Mouse (Mus musculus) embryonic facial prominence, embryonic 14.5 days (tissue): Measurements from ENCODE around the gene Arr3. TPM values are rescaled to one million over a fixed set of nuclear protein-coding genes. Genes with fewer than 3 reads are reported as not detected.
A peak's percentile ranks its signal among the peaks of the same experiment; 100 is the strongest.

ENCODE experiments used
- ATAC-seq: fragments of 200-750 bp; cut with Nextera tagmentation; 2 replicates; pipeline ENCODE4 v1.8.0; 2017; ENCODE audit warnings: low read depth, moderate number of reproducible peaks, moderate TSS enrichment
- DNase-seq: peaks from one replicate; pipeline ENCODE4 v3.0.0-alpha.2; 2015; ENCODE audit warnings: low spot score
- H3K27ac ChIP-seq: fragments of 300-500 bp; sonication (generic); replicated peaks from 2 replicates; pipeline ENCODE4 v1.5.1; 2014; ENCODE audit warnings: low read depth, mild to moderate bottlenecking, low read length, moderate library complexity
- H3K27me3 ChIP-seq: fragments of 300-500 bp; sonication (generic); replicated peaks from 2 replicates; pipeline ENCODE4 v1.6.1; 2014; ENCODE audit warnings: low read length; ENCODE audit not compliant: control insufficient read depth, insufficient read depth
- H3K36me3 ChIP-seq: fragments of 300-500 bp; sonication (generic); 2 replicates; pipeline ENCODE4 v1.6.1; 2014; ENCODE audit warnings: low read length, mixed read lengths; ENCODE audit not compliant: control insufficient read depth, insufficient read depth
- H3K4me1 ChIP-seq: fragments of 300-500 bp; sonication (generic); 2 replicates; pipeline ENCODE4 v1.6.1; 2014; ENCODE audit warnings: antibody characterized with exemption, low read length; ENCODE audit not compliant: control insufficient read depth, insufficient read depth
- H3K4me2 ChIP-seq: fragments of 300-500 bp; sonication (generic); 2 replicates; pipeline ENCODE4 v1.6.1; 2014; ENCODE audit warnings: low read depth, mild to moderate bottlenecking, low read length, moderate library complexity, mixed read lengths
- H3K4me3 ChIP-seq: fragments of 300-500 bp; sonication (generic); 2 replicates; pipeline ENCODE4 v1.5.1; 2014; ENCODE audit warnings: low read depth, mild to moderate bottlenecking, low read length
- H3K9ac ChIP-seq: fragments of 300-500 bp; sonication (generic); 2 replicates; pipeline ENCODE4 v1.6.1; 2014; ENCODE audit warnings: low read depth, mild to moderate bottlenecking, low read length, moderate library complexity, mixed read lengths
- H3K9me3 ChIP-seq: fragments of 300-500 bp; sonication (generic); 2 replicates; pipeline ENCODE4 v1.6.1; 2016; ENCODE audit warnings: low read length; ENCODE audit not compliant: control insufficient read depth
- WGBS: fragments of 180-500 bp; shearing (Covaris S2); extraction: QIAGEN DNeasy Blood & Tissue Kit; methylation state at CpG from one replicate; pipeline ENCODE4 v1.1.7; 2014; 5-methylcytosine and 5-hydroxymethylcytosine counted together
- polyA plus RNA-seq: library from polyadenylated mRNA; unstranded; fragments of >200 nt; fragmentation: Nextera tagmentation; extraction: Ambion mirVana; gene quantifications from 2 replicates; pipeline ENCODE4 v1.2.1, GENCODE M21; 2014

Arr3 gene
- polyA plus RNA-seq = not detected in 2 replicates

GRCm38 (mm10) chrX:100605314-100605713 lies at the start of gene Arr3:
Gene Arr3, plus strand, starts transcription at chrX:100605497.
- Histone ChIP-seq H3K9me3 (no peaks in the 10 kb centered on the region), H3K4me2 (no peak within 1 kb of the TSS), H3K4me1 (no peaks in the 10 kb centered on the region), H3K36me3 (no peaks in the 10 kb centered on the region), H3K27ac (no peak within 1 kb of the TSS), H3K27me3 (0 out of 2 replicates have a peak, but pooled peaks cover 3% of the 10 kb centered on the region), H3K9ac (no peak within 1 kb of the TSS), H3K4me3 (no peak within 1 kb of the TSS)
- 67% methylated on average over 1 of the region's 1 CpGs for WGBS
- ATAC-seq = no peak
- DNase-seq = no peak

GRCm38 (mm10) chrX:100556026-100556425 lies 49.3 kb upstream of the Arr3 start:
- DNase-seq = no peak
- Histone ChIP-seq H3K4me2 (no peak overlapping the region), H3K9me3 (no peaks in the 10 kb centered on the region), H3K4me1 (no peaks in the 10 kb centered on the region), H3K4me3 (no peak overlapping the region), H3K27ac (no peak overlapping the region), H3K27me3 (no peaks in the 10 kb centered on the region; the same call in 1 of the 2 replicates), H3K36me3 (no peaks in the 10 kb centered on the region), H3K9ac (no peak overlapping the region)
- 74% methylated on average over 3 of the region's 3 CpGs for WGBS
- ATAC-seq = no peak

- H3K4me2 ChIP-seq = no peak overlapping the region
- H3K36me3 ChIP-seq = no peaks in the 10 kb centered on the region
- DNase-seq = no peak
- peaks cover 8% of the 10 kb centered on the region; the same call in 1 of the 2 replicates for H3K27me3 ChIP-seq
- no peak overlapping the region for H3K27ac ChIP-seq
- no peak overlapping the region for H3K4me3 ChIP-seq
- ATAC-seq = no peak
- no peaks in the 10 kb centered on the region for H3K9me3 ChIP-seq
- H3K4me1 ChIP-seq = no peaks in the 10 kb centered on the region
- H3K9ac ChIP-seq = no peak overlapping the region
- WGBS = 74% methylated on average over 3 of the region's 3 CpGs
Measured at GRCm38 (mm10) chrX:100565696-100566095, 39.6 kb upstream of the Arr3 start.

- ATAC-seq (no peak), DNase-seq (no peak)
- H3K36me3 ChIP-seq = no peaks in the 10 kb centered on the region
- no peak within 1 kb of the TSS for H3K4me2 ChIP-seq
- H3K9ac ChIP-seq = no peak within 1 kb of the TSS
- WGBS = 80% methylated on average over 1 of the region's 1 CpGs
- H3K9me3 ChIP-seq = no peaks in the 10 kb centered on the region
- H3K27ac ChIP-seq = no peak within 1 kb of the TSS
- H3K4me1 ChIP-seq = no peaks in the 10 kb centered on the region
- H3K4me3 ChIP-seq = no peak within 1 kb of the TSS
- peaks cover 4% of the 10 kb centered on the region; the same call in 1 of the 2 replicates for H3K27me3 ChIP-seq
Measured at GRCm38 (mm10) chrX:100571951-100572350, 33.3 kb upstream of the Arr3 start, which contains the start of gene Awat1. Gene Awat1, plus strand, starts transcription at chrX:100572251.

- DNase-seq (no peak), ATAC-seq (no peak)
- Histone ChIP-seq H3K4me3 (no peak within 1 kb of the TSS), H3K27ac (no peak within 1 kb of the TSS), H3K4me1 (no peaks in the 10 kb centered on the region), H3K9me3 (no peaks in the 10 kb centered on the region), H3K36me3 (no peaks in the 10 kb centered on the region), H3K27me3 (peaks cover 9% of the 10 kb centered on the region), H3K9ac (no peak within 1 kb of the TSS), H3K4me2 (no peak within 1 kb of the TSS)
- 68% methylated on average over 4 of the region's 4 CpGs for WGBS
Measured at GRCm38 (mm10) chrX:100594791-100595190, 10.5 kb upstream of the Arr3 start, which contains the start of gene P2ry4. Gene P2ry4, minus strand, starts transcription at chrX:100594869.

GRCm38 (mm10) chrX:100597439-100597838 lies 7.9 kb upstream of the Arr3 start:
- 27% methylated on average over 5 of the region's 5 CpGs for WGBS
- DNase-seq = peak; percentile 70

GRCm38 (mm10) chrX:100599755-100600154 lies 5.5 kb upstream of the Arr3 start:
- Histone ChIP-seq H3K9ac (no peak overlapping the region), H3K4me1 (no peaks in the 10 kb centered on the region), H3K27me3 (peaks cover 7% of the 10 kb centered on the region; the same call in 1 of the 2 replicates), H3K4me2 (no peak overlapping the region), H3K27ac (no peak overlapping the region), H3K4me3 (no peak overlapping the region), H3K9me3 (no peaks in the 10 kb centered on the region), H3K36me3 (no peaks in the 10 kb centered on the region)
- ATAC-seq (no peak), DNase-seq (no peak)
- 50% methylated on average over 4 of the region's 4 CpGs for WGBS

More at GRCm38 (mm10) chrX:100597439-100597838, 7.9 kb upstream of the Arr3 start:
- Histone ChIP-seq H3K4me3 (no peak overlapping the region), H3K9me3 (no peaks in the 10 kb centered on the region), H3K27ac (no peak overlapping the region), H3K36me3 (no peaks in the 10 kb centered on the region), H3K4me1 (no peaks in the 10 kb centered on the region), H3K9ac (no peak overlapping the region), H3K27me3 (peaks cover 9% of the 10 kb centered on the region), H3K4me2 (no peak overlapping the region)
- ATAC-seq = peak; percentile 71; the same call in 1 of the 2 replicates

- no peaks in the 10 kb centered on the region for H3K4me1 ChIP-seq
- DNase-seq (no peak), ATAC-seq (no peak)
- H3K27me3 ChIP-seq = peaks cover 9% of the 10 kb centered on the region
- 68% methylated on average over 3 of the region's 3 CpGs for WGBS
- H3K27ac ChIP-seq = no peak overlapping the region
- no peak overlapping the region for H3K4me2 ChIP-seq
- no peaks in the 10 kb centered on the region for H3K9me3 ChIP-seq
- H3K36me3 ChIP-seq = 0 out of 2 replicates have a peak, but pooled peaks cover 3% of the 10 kb centered on the region
- no peak overlapping the region for H3K9ac ChIP-seq
- no peak overlapping the region for H3K4me3 ChIP-seq
Measured at GRCm38 (mm10) chrX:100618488-100618887, 13.2 kb downstream of the Arr3 start.

GRCm38 (mm10) chrX:100621366-100621765 lies 16.1 kb downstream of the Arr3 start:
- 65% methylated on average over 2 of the region's 2 CpGs for WGBS
- H3K4me2 ChIP-seq = no peak overlapping the region

More at GRCm38 (mm10) chrX:100621366-100621765, 16.1 kb downstream of the Arr3 start:
- no peak overlapping the region for H3K9ac ChIP-seq
- H3K4me3 ChIP-seq = no peak overlapping the region
- no peaks in the 10 kb centered on the region for H3K9me3 ChIP-seq
- 0 out of 2 replicates have a peak, but pooled peaks cover 5% of the 10 kb centered on the region for H3K4me1 ChIP-seq
- ATAC-seq = no peak
- DNase-seq = no peak
- H3K27ac ChIP-seq = no peak overlapping the region
- peaks cover 9% of the 10 kb centered on the region for H3K27me3 ChIP-seq
- 0 out of 2 replicates have a peak, but pooled peaks cover 9% of the 10 kb centered on the region for H3K36me3 ChIP-seq
